Mouse (Mus musculus): ENCODE measurements at regions not wholly inside any gene's neighbourhood (a gene's known extent, or its start where the extent isn't known, plus 50 kb on each side); places are given as distances from the start of the nearest gene placed in this dataset.
A peak's percentile ranks its signal among the peaks of the same experiment; 100 is the strongest.

DNA sequence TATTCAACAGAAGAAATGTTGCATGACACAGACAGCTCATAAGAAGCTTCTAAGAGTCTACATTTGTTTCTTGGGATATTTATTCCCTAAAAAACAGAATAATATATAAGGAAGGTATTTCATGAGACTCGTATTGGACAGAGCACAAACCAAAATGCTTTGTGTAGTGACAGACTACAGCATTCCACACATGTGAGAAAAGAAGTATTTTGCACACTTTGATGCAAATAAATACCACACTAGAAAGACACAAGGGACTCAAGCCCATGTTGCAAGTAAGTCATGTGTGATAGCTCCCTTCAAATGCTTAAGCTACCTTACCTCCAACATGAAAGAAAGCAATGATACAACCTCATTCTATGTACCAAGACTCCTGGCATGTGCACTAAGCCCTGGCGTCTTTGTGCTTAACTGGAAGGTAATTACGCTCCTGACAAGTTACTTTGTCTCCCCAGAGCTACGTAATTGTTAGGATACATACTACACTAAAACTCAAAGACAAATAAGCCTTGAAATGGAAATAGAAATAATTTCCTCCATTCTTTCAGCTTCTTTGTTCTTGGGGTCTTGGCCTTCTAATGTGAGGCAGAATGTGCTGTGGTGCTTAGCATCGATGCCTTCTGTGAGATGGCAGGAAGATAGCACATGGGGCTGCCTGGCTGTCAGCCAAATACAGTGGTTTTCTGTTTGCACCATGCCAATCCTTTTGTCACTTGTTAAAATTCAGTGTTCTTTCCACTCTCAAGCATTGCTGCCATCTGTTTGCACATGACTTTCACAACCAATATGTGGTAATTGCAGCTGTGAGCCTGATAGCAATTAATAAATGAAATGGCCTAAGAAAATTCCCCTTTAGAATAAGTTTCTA lies 1214.4 kb upstream of the Igfbp7 start:
- H3K27me3 ChIP-seq (ENCODE audit: control insufficient read depth, insufficient read depth, low read length): no peaks in the 10 kb centered on the region
- no peak overlapping the region for H3K4me3 ChIP-seq (ENCODE audit: low read depth, low read length)
- H3K36me3 ChIP-seq (replicated peaks; ENCODE audit: control insufficient read depth, insufficient read depth, low read depth, low read length): no peaks in the 10 kb centered on the region
- WGBS: 76% methylated on average over 5 of the region's 5 CpGs
- no peak overlapping the region for H3K4me2 ChIP-seq (ENCODE audit: low read depth, low read length)
- H3K27ac ChIP-seq (replicated peaks; ENCODE audit: low read depth, low read length): no peak overlapping the region
- peak; percentile 20 for DNase-seq (ENCODE audit: low spot score)
- no peak overlapping the region for H3K9ac ChIP-seq (replicated peaks; ENCODE audit: low read length)
- no peak for ATAC-seq (replicated peaks; ENCODE audit: insufficient number of reproducible peaks, low FRiP score, low TSS enrichment, low read depth)
- no peaks in the 10 kb centered on the region for H3K4me1 ChIP-seq (ENCODE audit: control insufficient read depth, insufficient read depth, low read length)
- H3K9me3 ChIP-seq (replicated peaks; ENCODE audit: control insufficient read depth, low read length): no peaks in the 10 kb centered on the region

DNA sequence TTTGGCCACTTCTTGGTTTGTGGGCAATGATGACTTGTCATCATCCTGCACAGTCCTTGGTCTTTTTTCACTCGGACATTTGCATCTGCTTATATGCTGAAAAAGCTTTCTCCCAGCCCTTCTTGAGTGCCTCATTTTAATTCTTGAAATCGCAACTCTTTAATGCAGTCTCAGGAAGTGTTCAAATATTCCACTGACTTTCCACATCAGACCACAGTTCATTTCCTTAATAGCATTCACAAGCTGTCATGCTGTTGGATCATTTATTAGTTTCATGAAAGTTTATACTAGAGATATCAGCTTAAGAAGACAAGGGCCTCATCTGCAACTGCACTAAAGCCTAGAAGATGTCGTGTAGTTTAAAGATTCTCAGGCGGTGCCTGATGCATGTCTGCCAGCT lies 1200.5 kb upstream of the Igfbp7 start:
- H3K9me3 ChIP-seq (replicated peaks; ENCODE audit: control insufficient read depth, low read length): no peaks in the 10 kb centered on the region
- ATAC-seq (replicated peaks; ENCODE audit: insufficient number of reproducible peaks, low FRiP score, low TSS enrichment, low read depth) (no peak), DNase-seq (ENCODE audit: low spot score) (no peak)
- H3K4me2 ChIP-seq (ENCODE audit: low read depth, low read length): no peak overlapping the region
- no peak overlapping the region for H3K9ac ChIP-seq (replicated peaks; ENCODE audit: low read length)
- no peaks in the 10 kb centered on the region for H3K36me3 ChIP-seq (replicated peaks; ENCODE audit: control insufficient read depth, insufficient read depth, low read depth, low read length)
- H3K4me1 ChIP-seq (ENCODE audit: control insufficient read depth, insufficient read depth, low read length): no peaks in the 10 kb centered on the region
- no peaks in the 10 kb centered on the region for H3K27me3 ChIP-seq (ENCODE audit: control insufficient read depth, insufficient read depth, low read length)
- H3K4me3 ChIP-seq (ENCODE audit: low read depth, low read length): no peak overlapping the region
- no peak overlapping the region for H3K27ac ChIP-seq (replicated peaks; ENCODE audit: low read depth, low read length)
- WGBS: 75% methylated on average over 4 of the region's 4 CpGs

DNA sequence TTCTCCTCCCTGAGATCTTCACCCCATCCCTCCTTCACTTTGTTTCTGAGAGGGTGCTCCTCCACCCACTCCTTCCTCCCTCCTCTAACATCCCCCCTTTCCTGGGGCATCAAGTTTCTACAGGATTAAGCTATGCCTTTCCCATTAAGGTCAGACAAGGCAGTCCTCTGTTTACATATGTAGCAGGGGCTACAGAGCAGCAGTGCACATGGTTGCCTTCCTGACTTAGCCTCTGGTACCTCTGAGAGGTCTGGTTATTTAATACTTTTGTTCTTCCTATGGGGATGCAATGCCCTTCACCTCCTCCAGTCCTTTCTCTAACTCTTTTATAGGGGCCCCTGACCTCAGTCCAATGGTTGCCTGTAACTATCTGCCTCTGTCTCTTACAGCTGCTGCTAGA lies 1194.8 kb upstream of the Igfbp7 start:
- H3K9ac ChIP-seq (replicated peaks; ENCODE audit: low read length): no peak overlapping the region
- H3K4me3 ChIP-seq (ENCODE audit: low read depth, low read length): no peak overlapping the region
- H3K9me3 ChIP-seq (replicated peaks; ENCODE audit: control insufficient read depth, low read length): no peaks in the 10 kb centered on the region
- DNase-seq (ENCODE audit: low spot score) (peak; percentile 35), ATAC-seq (replicated peaks; ENCODE audit: insufficient number of reproducible peaks, low FRiP score, low TSS enrichment, low read depth) (peak; percentile 44; the same call in 1 of the 2 replicates)
- no peaks in the 10 kb centered on the region for H3K4me1 ChIP-seq (ENCODE audit: control insufficient read depth, insufficient read depth, low read length)
- H3K27ac ChIP-seq (replicated peaks; ENCODE audit: low read depth, low read length): no peak overlapping the region
- H3K36me3 ChIP-seq (replicated peaks; ENCODE audit: control insufficient read depth, insufficient read depth, low read depth, low read length): no peaks in the 10 kb centered on the region
- H3K4me2 ChIP-seq (ENCODE audit: low read depth, low read length): no peak overlapping the region
- H3K27me3 ChIP-seq (ENCODE audit: control insufficient read depth, insufficient read depth, low read length): no peaks in the 10 kb centered on the region

DNA sequence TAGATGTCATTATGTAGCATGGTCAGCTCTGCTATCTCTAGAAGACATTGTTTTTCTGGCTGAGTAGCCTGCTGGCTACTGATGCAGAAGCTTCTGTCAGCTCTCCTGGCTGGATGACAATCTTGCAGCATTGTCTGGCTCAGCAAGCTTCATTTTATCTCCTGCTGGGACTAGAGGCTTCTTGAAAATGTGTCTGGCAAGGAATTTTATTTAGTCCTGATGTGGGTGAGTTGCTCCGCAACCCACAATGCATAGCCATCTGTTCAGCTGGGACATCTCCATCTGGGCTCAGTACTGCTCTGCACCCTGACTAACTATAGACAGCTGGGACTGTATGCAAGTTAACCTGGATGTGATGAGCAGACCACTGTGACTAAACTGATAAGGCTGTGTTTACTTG lies 1177.0 kb upstream of the Igfbp7 start:
- WGBS: 84% methylated on average over 1 of the region's 1 CpGs
- no peaks in the 10 kb centered on the region for H3K36me3 ChIP-seq (replicated peaks; ENCODE audit: control insufficient read depth, insufficient read depth, low read depth, low read length)
- H3K9me3 ChIP-seq (replicated peaks; ENCODE audit: control insufficient read depth, low read length): no peaks in the 10 kb centered on the region
- no peak overlapping the region for H3K27ac ChIP-seq (replicated peaks; ENCODE audit: low read depth, low read length)
- DNase-seq (ENCODE audit: low spot score) (peak; percentile 14), ATAC-seq (replicated peaks; ENCODE audit: insufficient number of reproducible peaks, low FRiP score, low TSS enrichment, low read depth) (no peak; the same call in 1 of the 2 replicates)
- no peaks in the 10 kb centered on the region for H3K27me3 ChIP-seq (ENCODE audit: control insufficient read depth, insufficient read depth, low read length)
- H3K9ac ChIP-seq (replicated peaks; ENCODE audit: low read length): no peak overlapping the region
- H3K4me2 ChIP-seq (ENCODE audit: low read depth, low read length): no peak overlapping the region
- no peak overlapping the region for H3K4me3 ChIP-seq (ENCODE audit: low read depth, low read length)
- no peaks in the 10 kb centered on the region for H3K4me1 ChIP-seq (ENCODE audit: control insufficient read depth, insufficient read depth, low read length)

DNA sequence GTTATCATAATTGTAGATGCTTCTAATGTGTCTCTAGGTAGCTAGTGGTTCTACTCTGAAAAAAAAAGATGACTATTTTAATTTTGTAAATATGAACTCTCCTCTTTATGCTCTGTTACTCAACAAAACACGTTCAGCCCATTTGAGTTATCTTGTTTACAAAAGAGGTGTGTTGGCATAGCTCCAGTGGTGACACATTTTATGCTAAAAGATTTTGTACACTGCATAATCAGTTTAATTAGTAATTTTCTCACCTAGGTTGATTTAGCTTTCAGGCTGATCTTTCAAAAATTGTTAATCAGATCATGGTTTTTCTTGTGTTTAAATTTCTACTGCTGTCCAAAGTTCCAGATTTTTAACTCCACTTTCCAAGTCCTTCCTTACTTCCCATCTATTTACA lies 1149.1 kb upstream of the Igfbp7 start:
- Histone ChIP-seq H3K9me3 (replicated peaks; ENCODE audit: control insufficient read depth, low read length) (no peaks in the 10 kb centered on the region), H3K4me2 (ENCODE audit: low read depth, low read length) (no peak overlapping the region), H3K36me3 (replicated peaks; ENCODE audit: control insufficient read depth, insufficient read depth, low read depth, low read length) (no peaks in the 10 kb centered on the region), H3K4me1 (ENCODE audit: control insufficient read depth, insufficient read depth, low read length) (no peaks in the 10 kb centered on the region), H3K9ac (replicated peaks; ENCODE audit: low read length) (no peak overlapping the region), H3K27me3 (ENCODE audit: control insufficient read depth, insufficient read depth, low read length) (no peaks in the 10 kb centered on the region), H3K27ac (replicated peaks; ENCODE audit: low read depth, low read length) (no peak overlapping the region), H3K4me3 (ENCODE audit: low read depth, low read length) (no peak overlapping the region)
- no peak for ATAC-seq (replicated peaks; ENCODE audit: insufficient number of reproducible peaks, low FRiP score, low TSS enrichment, low read depth)
- whole genome bisulfite sequencing: 55% methylated on average over 1 of the region's 1 CpGs
- no peak for DNase-seq (ENCODE audit: low spot score)

DNA sequence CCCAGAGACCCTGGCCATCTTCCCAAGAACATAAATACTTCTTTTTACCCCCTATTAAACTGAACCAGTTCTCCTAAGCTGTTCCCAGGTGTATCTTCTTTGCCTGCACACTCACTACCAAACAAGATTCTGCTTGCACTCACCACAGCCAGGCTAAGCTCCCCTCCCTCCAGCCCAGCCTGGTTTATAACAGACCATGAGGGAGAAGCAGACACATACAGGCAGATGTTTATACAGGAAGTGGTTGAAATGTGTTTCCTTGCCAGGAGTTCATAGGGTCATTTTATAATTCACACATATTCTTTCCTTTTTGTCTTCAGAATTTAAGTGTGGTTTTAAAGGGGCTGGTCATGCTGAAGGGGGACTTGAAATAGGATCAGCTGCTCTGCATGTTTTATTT lies 1127.5 kb upstream of the Igfbp7 start:
- Histone ChIP-seq H3K9ac (replicated peaks; ENCODE audit: low read length) (no peak overlapping the region), H3K9me3 (replicated peaks; ENCODE audit: control insufficient read depth, low read length) (no peaks in the 10 kb centered on the region), H3K4me3 (ENCODE audit: low read depth, low read length) (no peak overlapping the region), H3K27me3 (ENCODE audit: control insufficient read depth, insufficient read depth, low read length) (no peaks in the 10 kb centered on the region), H3K4me2 (ENCODE audit: low read depth, low read length) (no peak overlapping the region), H3K27ac (replicated peaks; ENCODE audit: low read depth, low read length) (no peak overlapping the region), H3K4me1 (ENCODE audit: control insufficient read depth, insufficient read depth, low read length) (no peaks in the 10 kb centered on the region), H3K36me3 (replicated peaks; ENCODE audit: control insufficient read depth, insufficient read depth, low read depth, low read length) (no peaks in the 10 kb centered on the region)
- DNase-seq (ENCODE audit: low spot score): no peak
- ATAC-seq (replicated peaks; ENCODE audit: insufficient number of reproducible peaks, low FRiP score, low TSS enrichment, low read depth): no peak

All from embryonic facial prominence, embryonic 11.5 days (tissue).